Mouse (Mus musculus) gonadal fat pad, adult 2 months (tissue): Measurements from ENCODE around the gene Setdb1. TPM values are rescaled to one million over a fixed set of nuclear protein-coding genes. Genes with fewer than 3 reads are reported as not detected.
"Not testable (repeated sequence)": the region's sequence is repeated elsewhere in the genome, so short reads cannot be mapped to it uniquely, and the experiment has no call there.

Experiments
- DNase-seq: peaks from one replicate; pipeline ENCODE4 v3.0.0-alpha.2; 2012; ENCODE audit warnings: low read depth
- polyA plus RNA-seq: library from polyadenylated mRNA; depleted of rRNA; stranded (reverse); fragments of >200 nt; gene quantifications from 2 replicates; pipeline ENCODE4 v1.2.3, GENCODE M21; 2012; rRNA removed

Setdb1 gene
- polyA plus RNA-seq: 16.1 and 17.1 TPM in 2 replicates

DNA sequence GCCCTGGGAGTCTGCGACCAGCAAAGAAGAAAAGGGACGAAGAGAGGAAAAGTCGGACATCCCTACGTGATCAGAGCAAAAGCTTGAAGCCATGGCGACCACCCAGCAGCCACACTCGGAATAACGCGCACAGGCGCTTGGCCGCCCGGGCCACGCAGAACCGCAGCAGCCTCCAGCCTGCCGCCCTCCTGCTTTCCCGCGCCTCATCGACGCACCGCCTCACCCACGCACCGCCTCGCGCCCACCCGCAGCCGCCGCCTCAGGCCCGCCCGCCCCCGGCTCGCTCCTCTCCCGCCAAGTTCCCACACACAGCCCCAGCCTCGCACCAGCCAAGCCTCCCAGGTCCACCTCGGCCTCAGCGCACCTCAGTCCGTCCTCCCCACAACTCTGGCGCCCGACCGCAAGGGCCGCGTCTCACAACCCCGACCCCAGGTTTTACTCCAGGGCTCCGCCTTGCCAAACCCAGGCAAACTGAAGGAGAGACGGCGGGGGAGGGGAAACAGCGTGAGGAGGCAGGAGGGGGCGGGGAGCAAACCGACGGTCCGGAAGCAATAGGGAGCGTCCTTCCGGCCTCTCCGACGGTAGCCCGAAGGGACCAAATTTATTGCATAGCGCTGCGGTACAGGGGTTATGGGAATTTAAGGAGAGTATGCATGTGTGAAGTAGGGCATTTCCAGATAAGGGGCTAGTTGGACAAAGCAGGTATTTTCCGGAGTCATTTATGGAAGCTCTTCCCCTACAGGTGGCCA is at the start of gene Setdb1:
Gene Setdb1, minus strand, starts transcription at position 502 of the 749 bp plus-strand sequence.
- peak; percentile 55 for DNase-seq

DNA sequence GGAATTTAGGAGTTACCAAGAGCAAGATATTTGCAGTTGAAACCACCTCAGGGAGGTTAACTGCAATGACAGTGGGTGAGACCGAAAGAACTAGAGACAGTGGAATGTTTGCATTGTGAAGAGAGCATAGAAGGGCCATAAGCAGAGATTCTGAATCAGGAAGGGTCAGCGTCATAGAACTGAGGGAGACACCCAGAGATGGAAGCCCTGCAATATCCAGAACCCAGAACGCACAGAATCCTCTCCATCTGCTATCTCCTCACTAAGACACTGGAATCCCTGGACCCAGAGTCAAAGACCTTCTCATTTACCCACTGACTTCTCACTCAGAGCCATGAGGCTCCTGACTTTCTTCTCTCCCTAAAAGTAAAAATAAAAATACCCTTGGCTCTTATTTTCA is 45.7 kb upstream of the Setdb1 start, which contains the start of gene 4930558C23Rik:
Gene 4930558C23Rik, minus strand, starts transcription at position 101 of the 400 bp plus-strand sequence.
- no peak for DNase-seq

DNA sequence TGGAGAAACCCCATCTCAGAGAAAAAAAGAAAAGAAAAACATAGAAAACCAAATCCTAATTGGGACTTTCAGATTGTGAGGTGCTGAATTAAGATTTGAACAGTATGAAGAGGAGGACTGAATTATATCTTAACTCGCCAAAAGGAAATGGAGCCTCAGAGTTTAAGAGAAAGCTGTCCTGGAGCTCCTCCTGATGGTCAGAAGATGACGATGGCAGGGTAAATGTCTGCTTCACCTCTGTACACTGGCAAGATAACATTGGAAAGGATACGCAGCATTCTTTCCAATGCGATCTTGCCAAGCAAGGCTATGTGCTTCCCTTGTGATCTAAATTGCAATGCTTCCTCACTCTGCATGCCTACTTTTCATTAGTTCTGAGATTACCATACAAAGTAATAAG is 37.4 kb upstream of the Setdb1 start:
- no peak for DNase-seq

DNA sequence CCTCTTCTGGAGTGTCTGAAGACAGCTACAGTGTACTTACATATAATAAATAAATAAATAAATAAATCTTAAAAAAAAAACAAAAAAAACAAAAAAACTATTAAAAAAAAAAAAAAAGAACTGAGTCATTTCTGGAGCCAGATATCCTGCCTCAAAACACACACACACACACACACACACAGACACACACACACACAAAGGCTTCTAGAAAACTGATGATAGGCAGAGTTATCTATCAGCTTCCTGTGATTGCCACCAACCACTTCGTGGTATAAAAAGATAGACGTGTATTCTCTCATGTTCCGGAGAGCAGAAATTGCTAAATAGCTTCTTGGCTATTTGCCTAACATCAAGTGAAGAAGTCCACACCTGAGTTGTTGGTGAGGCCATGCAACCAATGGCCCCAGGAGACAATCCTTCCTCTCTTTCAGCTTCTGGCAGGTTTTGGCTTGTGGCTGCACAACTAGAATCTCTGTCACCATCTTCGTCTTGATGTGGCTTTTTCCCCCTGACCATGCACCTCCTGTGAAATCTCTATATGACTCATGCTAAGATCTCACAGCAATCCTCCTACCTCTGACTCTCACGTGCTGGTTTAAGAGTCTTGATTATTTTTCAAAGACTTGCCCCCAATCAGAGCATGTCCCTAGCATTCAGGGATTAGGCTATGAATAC is 28.5 kb upstream of the Setdb1 start:
- no peak for DNase-seq

DNA sequence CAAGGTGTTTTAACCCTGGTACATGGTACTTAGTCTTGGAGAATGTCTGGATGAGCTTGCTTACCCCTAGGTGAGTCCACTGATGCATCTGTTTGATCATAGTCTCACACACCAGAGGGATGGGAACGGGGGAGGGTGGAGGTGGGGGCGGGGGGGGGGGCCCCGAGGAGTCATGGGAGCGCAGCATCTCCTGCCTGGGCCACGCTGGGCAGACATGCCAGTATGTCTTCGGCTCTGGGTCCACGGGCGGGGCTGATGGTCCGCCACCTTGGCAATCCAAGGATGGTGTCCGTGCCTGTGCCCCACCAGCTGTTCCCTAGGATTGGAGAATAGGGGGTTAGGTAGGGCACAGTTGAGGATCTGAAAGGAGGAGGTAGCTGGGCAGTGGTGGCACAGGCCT is 16.2 kb upstream of the Setdb1 start:
- no peak for DNase-seq

DNA sequence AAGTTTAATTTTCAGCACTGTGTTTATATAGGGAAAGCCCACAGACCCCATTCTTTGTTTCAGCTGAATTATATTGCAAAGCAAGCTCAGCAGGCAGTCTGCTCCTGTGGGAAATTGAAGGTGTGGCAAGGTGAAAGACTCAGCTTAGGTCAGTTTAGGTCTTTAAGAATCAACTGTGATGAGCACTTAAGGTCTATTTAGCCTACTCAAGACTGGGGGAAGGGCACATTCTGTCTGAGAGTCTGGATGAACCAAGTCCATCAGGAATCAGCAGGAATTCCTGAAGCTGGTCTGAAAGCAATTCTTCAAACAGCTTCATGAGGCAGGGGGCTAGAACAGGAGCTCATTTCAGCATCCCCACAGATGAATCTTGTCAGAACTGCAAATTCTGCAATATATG is 13.1 kb upstream of the Setdb1 start:
- no peak for DNase-seq

DNA sequence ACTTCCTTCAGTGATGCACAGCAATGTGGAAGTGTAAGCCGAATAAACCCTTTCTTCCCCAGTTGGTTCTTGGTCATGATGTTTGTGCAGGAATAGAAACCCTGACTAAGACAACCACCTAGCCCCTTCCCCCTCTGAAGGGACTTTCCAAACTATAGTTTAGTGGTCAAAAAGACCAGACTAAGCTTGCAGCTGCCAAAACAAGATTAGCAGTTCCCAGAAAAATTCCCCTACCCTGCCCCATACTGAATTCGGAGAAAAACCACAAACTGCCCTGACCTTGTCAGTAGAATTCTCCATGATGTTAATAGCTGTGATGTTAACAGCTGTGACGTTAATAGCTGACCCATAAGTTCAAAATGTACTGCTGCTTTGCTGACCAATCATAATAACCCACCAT is 3.3 kb upstream of the Setdb1 start:
- DNase-seq: not testable (repeated sequence)

DNA sequence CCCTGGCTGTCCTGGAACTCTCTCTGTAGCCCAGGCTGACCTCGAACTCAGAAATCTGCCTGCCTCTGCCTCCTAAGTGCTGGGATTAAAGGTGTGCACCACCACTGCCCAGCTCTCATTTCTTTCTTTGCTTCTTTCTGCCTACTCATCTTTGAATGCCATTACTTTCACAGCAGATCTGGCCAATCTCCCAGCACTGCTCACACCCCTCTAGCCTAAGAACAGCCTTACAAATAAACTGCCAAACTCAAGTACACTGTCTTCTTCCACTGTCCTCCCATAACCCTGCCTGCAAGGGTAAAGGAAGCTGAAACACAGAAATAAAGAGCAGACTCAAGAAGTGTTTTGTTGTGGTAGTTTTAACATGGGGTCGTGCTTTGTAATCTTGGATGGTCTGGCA is 744 bp upstream of the Setdb1 start:
- DNase-seq: no peak

DNA sequence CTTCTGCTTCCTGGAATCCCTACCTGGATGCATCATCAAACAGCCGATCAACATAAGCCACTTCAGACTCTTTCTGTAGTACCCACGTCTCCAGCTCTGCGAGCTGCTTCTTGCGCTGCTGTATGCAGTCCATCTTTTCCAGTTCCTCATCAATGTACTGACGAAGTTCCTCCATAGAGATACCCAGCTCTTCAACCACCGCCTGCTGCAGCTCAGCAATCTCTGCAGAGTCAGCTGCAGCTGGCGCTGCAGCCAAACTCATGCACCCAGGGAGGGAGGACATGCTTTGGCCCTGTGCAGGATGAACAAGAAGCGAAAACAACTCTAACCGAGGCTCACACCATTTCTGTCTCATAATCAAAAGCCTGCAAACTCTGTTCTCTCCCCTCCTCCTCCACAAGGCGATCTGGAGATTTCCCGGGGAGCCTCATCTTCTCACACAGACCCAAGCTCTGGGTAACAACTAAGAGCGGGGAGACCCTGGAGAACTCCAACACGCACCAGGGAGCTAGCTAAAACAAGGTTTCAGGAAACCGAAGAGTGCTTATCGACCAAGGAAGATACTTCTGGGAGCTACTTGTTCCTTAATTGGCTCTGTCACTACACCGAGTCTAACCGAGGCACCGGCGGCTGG is 974 bp downstream of the Setdb1 start:
- DNase-seq: not testable (repeated sequence)

DNA sequence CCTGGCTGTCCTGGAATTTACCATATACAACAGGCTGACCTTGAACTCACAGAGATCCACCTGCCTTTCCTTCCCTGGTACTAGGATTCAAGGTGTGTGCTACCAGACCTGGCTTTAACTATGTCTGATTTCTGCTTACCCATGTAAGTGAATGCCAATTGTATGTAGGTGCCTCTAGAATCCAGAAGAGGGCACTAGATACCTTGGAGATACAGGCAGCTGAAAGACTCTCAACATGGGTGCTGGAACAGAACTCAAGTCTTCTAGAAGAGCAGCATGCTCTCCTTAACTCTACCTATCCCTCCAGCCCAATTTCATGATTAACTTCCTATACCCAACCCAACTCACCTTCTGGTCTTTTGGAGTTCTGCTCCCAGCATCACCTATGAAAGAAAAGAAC is 7.5 kb downstream of the Setdb1 start:
- DNase-seq: no peak

DNA sequence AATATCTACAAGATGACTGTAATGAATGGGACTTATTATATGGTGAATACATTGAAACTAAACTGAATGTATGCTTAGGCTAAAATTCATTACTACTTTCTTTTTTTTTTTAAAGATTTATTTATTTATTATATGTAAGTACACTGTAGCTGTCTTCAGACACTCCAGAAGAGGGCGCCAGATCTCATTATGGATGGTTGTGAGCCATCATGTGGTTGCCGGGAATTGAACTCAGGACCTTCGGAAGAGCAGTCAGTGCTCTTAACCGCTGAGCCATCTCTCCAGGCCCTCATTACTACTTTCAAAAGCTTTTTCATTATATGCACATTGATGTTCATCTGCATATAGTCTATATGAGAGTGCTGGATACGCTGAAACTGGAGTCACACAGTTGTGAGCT is 8.7 kb downstream of the Setdb1 start:
- not testable (repeated sequence) for DNase-seq

DNA sequence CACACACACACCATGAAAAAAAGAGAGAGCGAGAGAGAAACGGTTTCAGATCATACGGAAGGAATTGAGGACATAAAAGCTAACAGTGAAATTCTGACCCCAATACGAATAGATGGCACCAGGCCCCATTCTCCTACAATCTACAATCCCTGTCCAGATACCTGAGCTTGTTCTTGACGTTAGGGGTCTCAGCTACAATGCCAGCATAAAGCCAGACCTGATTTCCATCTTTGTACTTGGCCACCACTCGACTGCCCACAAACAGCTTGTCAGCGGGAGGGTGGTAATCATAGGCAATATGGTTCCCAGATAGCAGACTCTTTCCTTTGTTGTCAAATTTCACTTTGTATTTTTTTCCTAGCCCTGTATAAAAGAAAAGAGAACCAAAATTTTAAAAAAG is 10.5 kb downstream of the Setdb1 start:
- DNase-seq: no peak

DNA sequence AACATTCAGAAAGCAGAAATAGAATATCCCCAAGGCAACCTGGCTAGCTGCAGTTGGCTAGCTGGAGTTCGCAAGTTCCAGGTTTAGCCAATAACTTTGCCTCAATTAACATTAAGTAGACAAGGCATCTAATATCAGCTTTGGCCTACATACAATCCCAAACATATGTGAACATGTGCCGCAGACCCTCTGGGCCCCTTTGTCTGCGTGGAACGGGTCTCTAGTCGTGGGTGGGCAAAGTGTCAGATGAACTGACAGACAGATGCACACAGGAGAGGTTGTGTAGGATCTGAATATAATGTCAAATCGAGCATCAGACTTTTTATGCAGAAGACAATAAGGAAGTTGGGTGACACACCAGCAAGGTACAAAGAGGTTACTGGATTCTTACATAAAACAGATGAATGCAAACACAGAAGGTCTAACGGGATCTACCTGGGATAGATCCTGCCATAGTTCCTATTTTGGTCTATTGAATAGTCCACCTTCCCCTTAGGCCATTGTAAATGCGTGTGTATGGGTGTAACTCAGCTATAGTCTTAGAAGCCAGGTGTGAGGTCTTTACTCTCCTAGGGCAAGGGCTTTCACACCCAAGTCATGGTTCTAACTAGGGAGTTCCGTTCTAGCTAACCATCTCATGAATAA is 13.5 kb downstream of the Setdb1 start:
- not testable (repeated sequence) for DNase-seq

DNA sequence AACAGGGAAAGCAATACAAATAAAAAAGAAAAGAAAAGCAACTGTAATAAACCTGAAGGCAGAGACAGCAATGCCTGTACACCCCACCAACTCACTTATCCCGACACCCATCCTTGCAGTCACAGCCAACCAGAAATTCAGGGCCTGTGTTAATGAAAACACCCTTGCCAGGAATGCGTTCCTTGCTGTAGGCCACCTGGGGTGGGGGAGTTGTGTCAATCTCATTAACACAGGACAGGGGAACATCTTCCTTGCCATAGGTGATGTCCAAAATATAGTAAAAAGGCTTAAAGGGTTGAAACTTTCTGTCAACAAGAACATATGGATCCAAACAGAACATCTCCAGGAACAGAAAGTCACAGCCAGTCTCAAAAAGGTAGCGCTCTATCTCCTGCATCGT is 18.8 kb downstream of the Setdb1 start:
- DNase-seq: no peak

DNA sequence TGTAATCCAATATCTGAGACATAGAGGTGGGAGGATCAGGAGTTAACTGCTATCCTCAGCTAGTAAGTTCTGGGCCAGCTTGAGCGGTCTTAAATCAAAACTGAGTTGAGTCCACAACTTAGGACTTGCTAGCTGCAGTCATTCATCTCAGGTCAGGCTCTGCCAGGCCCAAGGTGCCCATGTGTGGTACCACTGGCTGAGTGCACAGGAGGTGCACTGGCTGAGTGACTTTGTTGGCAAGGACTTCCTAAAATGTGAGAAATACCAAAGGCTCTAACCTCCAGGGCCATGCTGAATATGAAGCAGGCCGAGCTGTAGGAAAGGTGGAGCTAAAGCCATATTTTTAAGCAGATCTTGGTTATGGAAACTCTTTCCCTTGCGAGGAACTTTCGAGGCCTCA is 19.7 kb downstream of the Setdb1 start:
- no peak for DNase-seq

DNA sequence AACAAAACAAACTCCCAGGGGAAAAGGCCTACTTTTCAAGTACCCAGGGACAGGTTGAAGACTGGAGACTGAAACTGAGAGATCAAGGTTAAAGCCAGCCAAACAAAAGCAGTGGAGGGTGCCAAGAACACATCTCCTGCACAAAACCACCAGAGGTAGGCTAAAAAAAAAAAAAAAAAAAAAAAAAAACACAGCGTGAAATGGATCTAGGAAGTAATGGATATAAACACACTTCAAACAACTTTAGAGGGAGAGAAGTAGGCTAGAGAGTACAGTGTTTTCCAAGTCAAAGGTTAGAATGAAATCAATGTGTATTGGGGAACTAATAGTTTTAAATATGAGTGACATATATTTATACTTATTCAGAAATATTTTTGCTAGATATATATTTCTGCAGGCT is 25.5 kb downstream of the Setdb1 start:
- DNase-seq: no peak

DNA sequence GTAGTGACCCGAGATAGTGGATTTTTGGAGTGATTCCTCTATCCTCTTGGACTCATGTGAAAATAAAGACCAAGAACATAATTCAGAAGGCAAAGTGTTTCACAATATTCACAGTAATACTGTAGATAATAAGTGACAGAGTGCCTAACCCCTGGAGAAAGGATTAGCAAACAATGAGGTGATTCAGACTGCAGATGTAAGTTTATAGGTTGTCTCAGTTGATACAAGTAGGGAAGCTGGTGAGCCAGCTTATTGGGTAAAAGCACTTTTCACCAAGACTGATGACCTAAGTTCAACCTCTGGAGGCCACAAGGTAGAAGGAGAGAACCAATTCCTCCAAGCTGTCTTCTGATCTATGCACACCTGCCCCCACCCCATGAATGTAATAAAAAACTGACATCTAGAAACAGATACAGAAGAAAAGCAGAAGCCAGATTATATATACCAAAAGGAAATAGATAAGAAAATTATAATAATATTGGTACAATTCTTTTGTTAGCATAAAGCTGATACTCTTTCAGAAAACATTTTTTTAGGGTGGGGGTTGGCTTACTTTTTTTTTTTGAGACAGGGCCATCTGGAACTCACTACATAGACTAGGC is 28.1 kb downstream of the Setdb1 start:
- DNase-seq: peak; percentile 84

DNA sequence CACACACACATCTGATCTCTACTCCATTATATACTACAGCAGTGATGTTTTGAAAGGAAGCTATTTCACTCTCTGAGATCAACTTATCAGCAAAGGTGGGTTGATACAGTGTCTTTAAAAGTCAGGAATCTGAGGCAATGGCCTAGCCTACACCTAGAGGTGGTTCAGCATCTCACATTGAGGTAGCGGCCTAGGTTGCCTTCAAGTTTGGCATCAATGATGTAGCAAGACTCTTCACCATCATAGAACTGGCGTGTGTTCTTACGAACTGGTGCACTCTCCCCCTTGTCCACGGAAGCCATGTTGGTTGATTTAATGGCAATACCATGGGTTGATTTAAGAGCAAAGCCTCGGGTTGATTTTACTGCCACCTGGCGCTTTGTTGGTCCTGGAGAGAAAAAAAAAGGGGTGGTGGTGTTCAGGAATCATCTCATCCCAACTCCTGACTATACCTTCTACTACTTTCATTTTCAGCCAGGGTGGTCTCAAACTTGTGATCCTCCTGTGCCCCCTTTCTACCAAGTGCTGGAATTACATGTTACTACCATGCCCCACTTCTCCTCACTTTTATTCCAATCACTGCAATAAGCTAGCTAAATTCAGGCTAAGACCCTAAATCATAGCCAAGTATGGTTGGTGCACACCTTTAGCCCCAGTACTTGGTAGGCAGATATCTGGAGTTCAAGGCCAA is 32.4 kb downstream of the Setdb1 start:
- no peak for DNase-seq

DNA sequence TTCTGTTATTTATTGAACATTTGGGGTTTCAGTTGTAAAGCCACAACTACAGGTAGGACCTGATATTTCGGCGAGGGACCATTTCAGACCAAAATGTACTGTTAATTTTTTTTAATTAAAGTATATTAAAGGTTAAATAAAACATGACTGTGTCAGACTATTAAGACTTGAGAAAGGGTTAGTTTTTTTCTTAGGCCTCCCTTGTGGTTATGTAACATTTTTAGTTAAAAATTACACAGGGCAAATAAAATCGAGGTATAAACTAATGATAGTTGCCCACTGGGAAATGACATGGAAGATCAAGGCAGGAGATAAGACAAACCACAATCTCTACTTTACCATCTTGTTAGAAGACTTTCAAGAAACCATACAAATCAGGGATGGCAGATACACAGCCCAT is 33.6 kb downstream of the Setdb1 start:
- no peak for DNase-seq

DNA sequence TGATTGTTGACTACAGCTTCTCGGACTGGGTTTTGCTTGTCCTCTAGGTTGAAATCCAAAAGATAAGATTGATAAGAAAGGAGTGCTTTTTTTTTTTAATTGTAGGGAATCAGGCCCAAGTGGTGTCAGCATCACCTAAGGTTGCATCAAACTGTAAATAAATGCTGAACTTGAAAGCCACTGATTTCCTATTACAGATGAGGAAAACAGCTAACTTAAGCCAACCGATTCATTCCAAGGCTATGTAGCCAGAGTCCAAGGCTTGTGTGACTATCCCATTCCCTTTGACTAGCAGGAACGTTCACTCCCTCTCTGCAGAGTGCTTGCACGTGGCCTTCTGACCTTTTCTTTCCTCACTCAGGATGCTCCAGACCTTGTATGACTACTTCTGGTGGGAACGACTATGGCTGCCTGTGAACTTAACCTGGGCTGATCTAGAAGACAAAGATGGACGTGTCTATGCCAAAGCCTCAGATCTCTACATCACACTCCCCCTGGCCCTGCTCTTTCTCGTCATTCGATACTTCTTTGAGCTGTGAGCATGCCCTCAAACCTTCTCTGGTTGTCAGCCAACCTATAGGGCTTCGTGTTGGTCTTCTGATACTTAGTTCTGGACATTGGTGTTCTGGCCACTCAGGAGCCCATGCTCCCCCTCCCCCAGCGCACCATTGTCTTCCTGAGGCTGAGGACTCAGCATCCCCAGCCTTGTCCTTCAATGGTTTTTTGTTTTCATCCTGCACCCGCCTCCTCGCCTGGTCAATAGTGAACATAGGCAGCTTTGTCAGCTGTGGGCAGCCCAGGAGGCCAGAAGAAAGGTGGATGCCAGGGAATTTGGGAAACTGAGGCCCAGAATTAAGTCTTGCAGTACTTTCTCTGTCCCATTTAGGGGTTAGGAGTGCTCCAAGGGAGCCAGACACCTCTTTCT is 37.0 kb downstream of the Setdb1 start:
- DNase-seq: no peak
